Mouse (Mus musculus) gastrocnemius, adult 2 months (tissue): ENCODE measurements at regions not wholly inside any gene's neighbourhood (a gene's known extent, or its start where the extent isn't known, plus 50 kb on each side); places are given as distances from the start of the nearest gene placed in this dataset.
A peak's percentile ranks its signal among the peaks of the same experiment; 100 is the strongest.

Experiments
- DNase-seq: peaks from one replicate; pipeline ENCODE4 v3.0.0; 2022
- H3K27ac ChIP-seq: fragments of 200-600 bp; 2 replicates; pipeline ENCODE4 v1.8.1; 2022; ENCODE audit warnings: mild to moderate bottlenecking
- H3K4me3 ChIP-seq: fragments of 200-600 bp; 2 replicates; pipeline ENCODE4 v1.8.1; 2022; ENCODE audit warnings: mild to moderate bottlenecking, moderate library complexity
- CTCF ChIP-seq: fragments of 200-600 bp; IDR thresholded peaks from 2 replicates; pipeline ENCODE4 v1.8.1; 2022; ENCODE audit warnings: antibody characterized with exemption, mild to moderate bottlenecking, moderate library complexity
- intact Hi-C: fragments of 180-260 bp; cut with DNase I; formaldehyde crosslinking; loops from one replicate; pipeline ENCODE4 v1.15.1; 2025

DNA sequence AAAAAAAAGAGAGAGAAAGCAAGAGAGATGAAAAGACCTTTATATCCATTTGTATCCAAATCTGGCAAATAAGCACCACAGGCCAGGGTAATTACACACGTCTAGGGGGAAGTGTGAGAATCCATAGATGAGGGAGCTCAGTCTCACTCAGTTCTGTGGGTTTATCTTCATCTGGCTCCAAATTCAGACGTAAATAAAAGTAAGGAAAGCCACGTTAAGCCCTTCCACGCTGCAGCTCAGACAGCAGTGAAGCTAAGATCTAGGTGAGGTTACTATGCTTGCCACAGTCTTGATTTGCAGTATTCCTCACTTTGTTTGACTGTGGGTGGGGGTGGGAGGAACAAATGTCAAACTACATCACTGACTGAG, 481.1 kb upstream of the Nrsn1 start:
- Histone ChIP-seq H3K4me3 (no peak overlapping the region), H3K27ac (no peak overlapping the region)
- intact Hi-C loops: no loop called here
- no peak for TF ChIP-seq CTCF
- no peak for DNase-seq

DNA sequence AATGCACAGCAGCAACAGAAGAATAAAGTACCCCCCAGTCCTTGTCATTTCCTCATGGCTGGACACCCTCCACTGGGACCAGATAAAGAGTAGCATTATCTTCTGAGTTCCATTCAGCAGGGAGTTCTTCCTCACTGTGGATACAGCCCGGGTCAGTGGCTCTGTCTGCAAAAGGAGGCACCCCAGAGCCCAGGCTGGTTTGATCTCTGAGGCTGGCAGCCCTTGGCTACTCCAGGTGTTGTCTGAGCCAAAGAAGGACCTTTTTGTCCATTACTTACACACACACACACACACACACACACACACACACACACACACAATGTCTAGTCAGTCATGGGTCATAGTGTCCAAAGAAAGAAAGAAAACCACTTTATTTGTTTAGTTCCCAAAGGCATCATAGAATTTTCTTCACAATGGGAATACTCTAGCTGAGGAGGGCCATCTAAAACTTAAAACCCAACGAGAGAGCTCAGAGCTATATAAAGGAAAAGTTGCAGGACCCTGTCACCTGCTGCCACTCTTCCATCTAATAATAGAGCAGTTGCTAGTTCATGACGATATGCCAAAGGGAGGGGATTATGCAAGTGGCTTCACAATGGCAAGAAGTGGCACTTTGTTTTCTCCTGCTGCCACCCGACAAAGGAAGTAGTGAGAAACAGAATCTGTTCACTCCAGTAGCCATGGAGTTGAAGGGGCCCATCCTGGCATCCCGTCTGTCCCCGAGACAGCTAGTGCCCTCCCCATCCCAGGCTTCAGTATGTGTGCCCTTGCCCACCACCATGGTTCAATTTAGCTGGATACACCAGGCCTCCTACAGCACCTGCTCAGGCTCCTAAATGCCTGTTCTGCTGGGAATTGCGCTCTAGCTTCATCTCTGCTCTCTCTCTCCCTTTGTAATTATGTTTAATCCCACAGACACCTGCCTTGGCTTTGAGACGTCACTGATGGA, 480.4 kb upstream of the Nrsn1 start:
- intact Hi-C loops: no loop called here
- no peak for TF ChIP-seq CTCF
- H3K4me3 ChIP-seq: no peak overlapping the region
- no peak overlapping the region for H3K27ac ChIP-seq
- DNase-seq: no peak

- TF ChIP-seq CTCF: no peak
- intact Hi-C loops: no loop called here
- Histone ChIP-seq H3K27ac (no peak overlapping the region), H3K4me3 (no peak overlapping the region)
- no peak for DNase-seq
These were observed 468.3 kb upstream of the Nrsn1 start for GRCm38 (mm10) chr13:25738601-25739000.

- no peak overlapping the region for H3K4me3 ChIP-seq
- no peak overlapping the region for H3K27ac ChIP-seq
- intact Hi-C loops: no loop called here
These were observed 459.1 kb upstream of the Nrsn1 start for GRCm38 (mm10) chr13:25729327-25729892.

DNA sequence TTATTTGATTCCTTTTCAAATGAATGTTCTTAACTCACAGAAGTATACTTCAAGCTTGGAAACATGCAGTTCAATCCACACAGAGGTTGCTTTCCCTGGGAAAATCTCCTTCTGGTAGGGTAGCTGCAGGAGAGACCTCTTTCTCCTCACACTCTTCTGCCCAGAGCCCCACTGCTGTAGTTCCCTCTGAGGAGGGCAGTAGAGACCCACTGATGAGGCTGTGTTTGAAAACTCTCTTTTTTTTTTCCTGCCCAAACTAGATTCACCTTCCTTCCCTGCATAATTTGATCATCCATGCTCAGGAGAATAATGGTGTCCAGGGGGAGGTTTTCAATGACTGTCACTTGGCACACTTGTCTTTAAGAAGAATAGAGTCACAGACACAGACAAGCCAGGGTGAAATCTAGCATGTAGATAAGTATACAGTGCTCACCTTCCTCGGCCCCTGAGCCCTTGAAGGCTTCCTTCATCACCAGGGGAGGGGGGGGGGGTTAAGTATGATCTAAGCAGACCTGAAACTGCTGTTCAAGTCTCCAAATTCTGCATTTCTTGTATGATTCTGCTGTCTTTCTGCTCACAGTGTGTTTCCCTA, 457.3 kb upstream of the Nrsn1 start:
- no peak for DNase-seq
- no peak overlapping the region for H3K27ac ChIP-seq
- no peak overlapping the region for H3K4me3 ChIP-seq
- peak; percentile 64 for TF ChIP-seq CTCF
- intact Hi-C loops: no loop called here

More at GRCm38 (mm10) chr13:25729327-25729892, 459.1 kb upstream of the Nrsn1 start:
- no peak for DNase-seq
- TF ChIP-seq CTCF: no peak

- no peak for TF ChIP-seq CTCF
- Histone ChIP-seq H3K27ac (no peak overlapping the region), H3K4me3 (no peak overlapping the region)
- no peak for DNase-seq
- intact Hi-C loops: no loop called here
These were observed 452.6 kb upstream of the Nrsn1 start for GRCm38 (mm10) chr13:25722595-25723525.

- Histone ChIP-seq H3K4me3 (no peak overlapping the region), H3K27ac (no peak overlapping the region)
- no peak for TF ChIP-seq CTCF
- intact Hi-C loops: no loop called here
- no peak for DNase-seq
These were observed 430.7 kb upstream of the Nrsn1 start for GRCm38 (mm10) chr13:25700965-25701364.

DNA sequence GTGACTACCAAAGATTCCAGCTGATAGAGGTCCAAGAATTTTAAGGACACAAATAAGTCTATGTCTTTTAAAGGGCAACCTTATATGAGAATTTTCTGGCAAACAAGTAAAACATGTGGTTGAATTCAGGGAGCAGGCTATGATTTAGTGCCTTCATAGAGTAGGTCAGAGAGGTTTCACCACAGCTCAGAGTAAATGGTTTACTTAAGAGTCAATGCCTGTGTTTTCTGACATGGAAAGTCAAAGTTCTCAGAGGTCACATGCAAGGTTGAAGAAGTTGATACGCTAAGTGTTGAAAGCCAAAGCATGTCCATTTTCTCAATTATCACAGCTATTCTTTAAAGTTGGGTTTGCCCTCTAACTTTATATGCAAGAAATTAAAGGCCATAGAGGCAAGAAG, 425.7 kb upstream of the Nrsn1 start:
- no peak for DNase-seq
- Histone ChIP-seq H3K27ac (no peak overlapping the region), H3K4me3 (no peak overlapping the region)
- intact Hi-C loops: no loop called here
- no peak for TF ChIP-seq CTCF

- H3K4me3 ChIP-seq: peak overlapping the region; percentile 36
- H3K27ac ChIP-seq: no peak overlapping the region
- no peak for DNase-seq
- no peak for TF ChIP-seq CTCF
- intact Hi-C loops: no loop called here
These were observed 424.8 kb upstream of the Nrsn1 start for GRCm38 (mm10) chr13:25695017-25695604.

GRCm38 (mm10) chr13:25678221-25678735, 408.0 kb upstream of the Nrsn1 start:
- intact Hi-C loops: no loop called here
- TF ChIP-seq CTCF: no peak

GRCm38 (mm10) chr13:25675208-25675607, 404.9 kb upstream of the Nrsn1 start:
- DNase-seq: no peak
- intact Hi-C loops: no loop called here
- no peak for TF ChIP-seq CTCF
- Histone ChIP-seq H3K4me3 (no peak overlapping the region), H3K27ac (no peak overlapping the region)

More at GRCm38 (mm10) chr13:25678221-25678735, 408.0 kb upstream of the Nrsn1 start:
- no peak for DNase-seq
- no peak overlapping the region for H3K4me3 ChIP-seq
- no peak overlapping the region for H3K27ac ChIP-seq

- no peak for TF ChIP-seq CTCF
- H3K27ac ChIP-seq: no peak overlapping the region
- intact Hi-C loops: no loop called here
- H3K4me3 ChIP-seq: no peak overlapping the region
- no peak for DNase-seq
These were observed 395.7 kb upstream of the Nrsn1 start for GRCm38 (mm10) chr13:25666022-25666421.
